Mouse (Mus musculus) ES-Bruce4 (cell line): ENCODE measurements around the gene Snrnp35. TPM values are rescaled to one million over a fixed set of nuclear protein-coding genes. Genes with fewer than 3 reads are reported as not detected.

ENCODE experiments used
- H3K27ac ChIP-seq: 2 replicates; pipeline ENCODE4 v1.5.1; 2012; ENCODE audit warnings: low read length, inconsistent platforms; ENCODE audit not compliant: insufficient read depth
- H3K27me3 ChIP-seq: 2 replicates; pipeline ENCODE4 v1.6.1; 2012; ENCODE audit warnings: mild to moderate bottlenecking, low read length, inconsistent platforms; ENCODE audit not compliant: control insufficient read depth, poor library complexity, insufficient read depth, severe bottlenecking
- H3K36me3 ChIP-seq: 2 replicates; pipeline ENCODE4 v1.6.1; 2012; ENCODE audit warnings: inconsistent platforms, mild to moderate bottlenecking, low read length, moderate library complexity; ENCODE audit not compliant: control insufficient read depth, poor library complexity, insufficient read depth, severe bottlenecking
- H3K4me1 ChIP-seq: one replicate; pipeline ENCODE4 v1.8.1; 2011; ENCODE audit warnings: low read length; ENCODE audit not compliant: control insufficient read depth, insufficient read depth
- H3K4me3 ChIP-seq: 2 replicates; pipeline ENCODE4 v1.5.1; 2011; ENCODE audit warnings: low read depth, mild to moderate bottlenecking, low read length
- H3K9ac ChIP-seq: 2 replicates; pipeline ENCODE4 v1.6.1; 2012; ENCODE audit warnings: low read depth, mild to moderate bottlenecking, inconsistent platforms; ENCODE audit not compliant: poor library complexity, severe bottlenecking
- H3K9me3 ChIP-seq: replicated peaks from 2 replicates; pipeline ENCODE4 v1.6.1; 2012; ENCODE audit warnings: mild to moderate bottlenecking, low read length, inconsistent platforms; ENCODE audit not compliant: control insufficient read depth, poor library complexity, insufficient read depth, severe bottlenecking
- CTCF ChIP-seq: IDR thresholded peaks from one replicate; pipeline ENCODE4 v1.8.1; 2011; ENCODE audit warnings: low read depth, low read length
- EP300 ChIP-seq: IDR thresholded peaks from 2 replicates; pipeline ENCODE4 v1.6.1; 2011; ENCODE audit warnings: low read depth, low read length; ENCODE audit not compliant: insufficient read depth
- POLR2A ChIP-seq: IDR thresholded peaks from one replicate; pipeline ENCODE4 v1.8.1; 2011; ENCODE audit warnings: low read length; ENCODE audit not compliant: insufficient read depth
- polyA plus RNA-seq: library from polyadenylated mRNA; stranded (reverse); fragments of >200 nt; gene quantifications from 2 replicates; pipeline ENCODE4 v1.2.4, GENCODE M21; 2011; ENCODE audit warnings: low read depth; ENCODE audit not compliant: missing spikeins, insufficient read depth, insufficient read length

Gene Snrnp35
- polyA plus RNA-seq, 1 experiment = 27.1 TPM

GRCm38 (mm10) chr5:124528791-124529190 is 45.9 kb downstream of the Snrnp35 start:
- H3K27me3 ChIP-seq = no peaks in the 10 kb centered on the region
- H3K9me3 ChIP-seq = no peaks in the 10 kb centered on the region
- H3K4me1 ChIP-seq = no peaks in the 10 kb centered on the region
- no peak overlapping the region for H3K27ac ChIP-seq
- H3K36me3 ChIP-seq = no peaks in the 10 kb centered on the region; the same call in 1 of the 2 replicates
- TF ChIP-seq POLR2A (no peak), CTCF (no peak), EP300 (no peak)
- H3K9ac ChIP-seq = peak overlapping the region; percentile 32; the same call in 1 of the 2 replicates
- H3K4me3 ChIP-seq = no peak overlapping the region

- Histone ChIP-seq H3K9ac (peak overlapping the region; percentile 78; the same call in 1 of the 2 replicates), H3K9me3 (no peaks in the 10 kb centered on the region), H3K36me3 (no peaks in the 10 kb centered on the region; the same call in 1 of the 2 replicates), H3K4me1 (no peaks in the 10 kb centered on the region), H3K27ac (no peak overlapping the region), H3K4me3 (peak overlapping the region; percentile 71), H3K27me3 (no peaks in the 10 kb centered on the region)
- TF ChIP-seq EP300 (0 out of 2 replicates have a peak, but pooled peaks have one; percentile 26), POLR2A (no peak), CTCF (no peak)
Measured at GRCm38 (mm10) chr5:124529191-124529651, 46.3 kb downstream of the Snrnp35 start.

GRCm38 (mm10) chr5:124529697-124530096 is 46.8 kb downstream of the Snrnp35 start:
- H3K27ac ChIP-seq = no peak overlapping the region
- TF ChIP-seq EP300 = no peak
- TF ChIP-seq CTCF = no peak
- H3K27me3 ChIP-seq = no peaks in the 10 kb centered on the region
- no peaks in the 10 kb centered on the region; the same call in 1 of the 2 replicates for H3K36me3 ChIP-seq
- H3K4me1 ChIP-seq = no peaks in the 10 kb centered on the region
- peak overlapping the region; percentile 71 for H3K4me3 ChIP-seq
- 0 out of 2 replicates have a peak overlapping the region, but pooled peaks have one; percentile 78 for H3K9ac ChIP-seq
- H3K9me3 ChIP-seq = no peaks in the 10 kb centered on the region

GRCm38 (mm10) chr5:124530655-124531582 is 48.0 kb downstream of the Snrnp35 start, which contains the start of gene Rilpl1:
Gene Rilpl1 (minus strand): TSS chr5:124531391.
- TF ChIP-seq EP300 (0 out of 2 replicates have a peak, but pooled peaks have one; percentile 9), CTCF (no peak)
- Histone ChIP-seq H3K27me3 (no peaks in the 10 kb centered on the region), H3K4me3 (peak within 1 kb of the TSS; percentile 71), H3K9me3 (no peaks in the 10 kb centered on the region), H3K9ac (peak within 1 kb of the TSS; percentile 78), H3K4me1 (no peaks in the 10 kb centered on the region), H3K36me3 (no peaks in the 10 kb centered on the region; the same call in 1 of the 2 replicates), H3K27ac (peak within 1 kb of the TSS; percentile 59)

- Histone ChIP-seq H3K27ac (peak overlapping the region; percentile 59), H3K27me3 (no peaks in the 10 kb centered on the region), H3K36me3 (no peaks in the 10 kb centered on the region; the same call in 1 of the 2 replicates), H3K4me1 (no peaks in the 10 kb centered on the region), H3K9ac (peak overlapping the region; percentile 78), H3K9me3 (no peaks in the 10 kb centered on the region), H3K4me3 (peak overlapping the region; percentile 71)
- TF ChIP-seq POLR2A = peak; percentile 56
- no peak for TF ChIP-seq EP300
- no peak for TF ChIP-seq CTCF
Measured at GRCm38 (mm10) chr5:124531583-124531930, 48.6 kb downstream of the Snrnp35 start.

- Histone ChIP-seq H3K9me3 (no peaks in the 10 kb centered on the region), H3K36me3 (no peaks in the 10 kb centered on the region), H3K4me3 (no peak overlapping the region), H3K27me3 (no peaks in the 10 kb centered on the region), H3K27ac (no peak overlapping the region), H3K4me1 (no peaks in the 10 kb centered on the region), H3K9ac (no peak overlapping the region; the same call in 1 of the 2 replicates)
- TF ChIP-seq EP300 = no peak
- TF ChIP-seq POLR2A = no peak
- TF ChIP-seq CTCF = no peak
Measured at GRCm38 (mm10) chr5:124532451-124532850, 49.5 kb downstream of the Snrnp35 start.
